Mouse (Mus musculus): ENCODE data around the gene Alg14.

The Alg14 gene

GRCm38 (mm10) chr3:121408386-121408785, 116.8 kb downstream of the Alg14 start:
- DNase-seq (ENCODE audit: low read depth), result no peak

- DNase-seq (ENCODE audit: low read depth), result no peak
These were observed 119.9 kb downstream of the Alg14 start for GRCm38 (mm10) chr3:121411450-121411849.
